Mouse (Mus musculus): ENCODE measurements around the gene Cacna1c. TPM values are rescaled to one million over a fixed set of nuclear protein-coding genes. Genes with fewer than 3 reads are reported as not detected.

Cacna1c gene
- total and polyA plus RNA-seq, 2 experiments from 2014 or later, result 5.1 to 39.4 TPM

DNA sequence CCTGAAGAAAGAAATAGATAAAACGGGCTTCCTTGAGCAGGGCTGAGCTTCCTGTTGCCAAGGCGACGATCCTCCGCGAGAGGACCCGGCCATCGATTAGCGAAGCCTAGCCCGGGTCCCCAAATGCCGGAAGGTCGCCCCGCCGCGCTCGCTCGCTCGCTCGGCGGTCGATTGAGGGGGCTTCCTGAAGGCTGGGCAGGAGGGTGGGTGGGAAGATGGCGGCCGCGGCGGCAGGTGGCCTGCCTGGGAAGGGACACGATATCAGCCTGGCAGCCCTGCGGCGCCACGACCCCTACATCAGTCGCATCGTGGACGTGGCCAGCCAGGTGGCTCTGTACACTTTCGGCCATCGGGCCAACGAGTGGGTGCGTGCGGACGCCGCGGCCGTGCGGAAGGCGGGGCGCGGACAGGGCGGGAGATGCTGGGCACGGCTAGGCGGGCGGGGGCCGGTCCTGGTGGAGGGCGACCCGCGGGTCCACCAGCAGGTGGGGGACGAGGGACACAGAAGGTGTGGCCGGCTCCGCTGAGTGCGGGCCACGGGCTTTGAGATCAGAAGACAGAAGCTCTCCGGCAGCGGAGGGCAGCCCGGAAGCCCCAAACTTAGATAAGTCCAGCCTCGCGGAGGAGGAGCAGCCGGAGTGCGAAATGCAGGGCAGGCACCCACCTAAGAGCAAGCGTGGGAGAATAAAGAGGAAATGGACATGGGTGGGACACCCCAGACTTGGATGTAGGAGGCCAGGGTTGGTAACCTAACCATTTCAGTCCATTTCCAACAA lies 21.0 kb downstream of the Cacna1c start, which contains the start of gene Dcp1b:
TSS of gene Dcp1b (plus strand) at position 176 of the 776 bp plus-strand sequence.
- no peaks in the 10 kb centered on the region for H3K27me3 ChIP-seq (ENCODE audit: insufficient read depth, low read length)
- ATAC-seq, result peak; percentile 97
- under 1% methylated on average over 64 of the region's 65 CpGs for WGBS

GRCm38 (mm10) chr6:119174307-119175074 lies 21.7 kb downstream of the Cacna1c start:
- H3K27ac ChIP-seq, result peak overlapping the region; percentile 94
- DNase-seq (ENCODE audit: low spot score) (no peak), ATAC-seq (no peak)
- H3K4me2 ChIP-seq (ENCODE audit: low read depth, low read length), result peak overlapping the region; percentile 71
- H3K4me3 ChIP-seq (ENCODE audit: low read length), result peak overlapping the region; percentile 96
- no peaks in the 10 kb centered on the region for H3K9me3 ChIP-seq (ENCODE audit: low read length)
- no peaks in the 10 kb centered on the region for H3K36me3 ChIP-seq (ENCODE audit: insufficient read depth, low read length)
- H3K9ac ChIP-seq (replicated peaks; ENCODE audit: low read length), result peak overlapping the region; percentile 81; the same call in 1 of the 2 replicates
- no peaks in the 10 kb centered on the region for H3K27me3 ChIP-seq (ENCODE audit: insufficient read depth, low read length)
- 55% methylated on average over 12 of the region's 12 CpGs for WGBS
- peaks cover 8% of the 10 kb centered on the region; the same call in 1 of the 2 replicates for H3K4me1 ChIP-seq (ENCODE audit: insufficient read depth, low read length)
- TF ChIP-seq CTCF (IDR thresholded peaks at IDR 0.05; ENCODE audit: low read depth), result no peak

More for the DNA sequence above, 21.0 kb downstream of the Cacna1c start, which contains the start of gene Dcp1b:
- peaks cover 8% of the 10 kb centered on the region; the same call in 1 of the 2 replicates for H3K4me1 ChIP-seq (ENCODE audit: insufficient read depth, low read length)
- H3K9me3 ChIP-seq (ENCODE audit: low read length), result no peaks in the 10 kb centered on the region
- peak; percentile 97 for DNase-seq (ENCODE audit: low spot score)
- H3K27ac ChIP-seq, result peak within 1 kb of the TSS; percentile 94
- H3K4me2 ChIP-seq (ENCODE audit: low read depth, low read length), result peak within 1 kb of the TSS; percentile 71
- H3K4me3 ChIP-seq (ENCODE audit: low read length), result peak within 1 kb of the TSS; percentile 96
- peak within 1 kb of the TSS; percentile 81 for H3K9ac ChIP-seq (replicated peaks; ENCODE audit: low read length)
- TF ChIP-seq CTCF (IDR thresholded peaks at IDR 0.05; ENCODE audit: low read depth), result peak; percentile 48
- no peaks in the 10 kb centered on the region for H3K36me3 ChIP-seq (ENCODE audit: insufficient read depth, low read length)

GRCm38 (mm10) chr6:119165677-119166076 lies 30.5 kb downstream of the Cacna1c start:
- Histone ChIP-seq H3K4me1 (ENCODE audit: insufficient read depth, low read length) (no peaks in the 10 kb centered on the region), H3K9me3 (ENCODE audit: low read length) (no peaks in the 10 kb centered on the region), H3K27me3 (ENCODE audit: insufficient read depth, low read length) (no peaks in the 10 kb centered on the region), H3K4me2 (ENCODE audit: low read depth, low read length) (no peak overlapping the region), H3K9ac (replicated peaks; ENCODE audit: low read length) (no peak overlapping the region), H3K36me3 (ENCODE audit: insufficient read depth, low read length) (no peaks in the 10 kb centered on the region), H3K4me3 (ENCODE audit: low read length) (no peak overlapping the region), H3K27ac (no peak overlapping the region)
- TF ChIP-seq CTCF (IDR thresholded peaks at IDR 0.05; ENCODE audit: low read depth), result no peak
- ATAC-seq, result no peak
- DNase-seq (ENCODE audit: low spot score), result no peak

- H3K4me2 ChIP-seq (ENCODE audit: low read depth, low read length), result no peak overlapping the region
- H3K9me3 ChIP-seq (ENCODE audit: low read length), result no peaks in the 10 kb centered on the region
- no peak overlapping the region for H3K4me3 ChIP-seq (ENCODE audit: low read length)
- no peak for TF ChIP-seq CTCF (IDR thresholded peaks at IDR 0.05; ENCODE audit: low read depth)
- no peaks in the 10 kb centered on the region for H3K4me1 ChIP-seq (ENCODE audit: insufficient read depth, low read length)
- no peaks in the 10 kb centered on the region for H3K27me3 ChIP-seq (ENCODE audit: insufficient read depth, low read length)
- ATAC-seq, result no peak
- 61% methylated on average over 4 of the region's 4 CpGs for WGBS
- H3K9ac ChIP-seq (replicated peaks; ENCODE audit: low read length), result no peak overlapping the region
- no peak for DNase-seq (ENCODE audit: low spot score)
- no peak overlapping the region for H3K27ac ChIP-seq
- no peaks in the 10 kb centered on the region for H3K36me3 ChIP-seq (ENCODE audit: insufficient read depth, low read length)
Measured at GRCm38 (mm10) chr6:119145109-119145508, 51.1 kb downstream of the Cacna1c start.

GRCm38 (mm10) chr6:119139561-119139960 lies 56.7 kb downstream of the Cacna1c start:
- Histone ChIP-seq H3K4me3 (ENCODE audit: low read length) (no peak overlapping the region), H3K27ac (no peak overlapping the region), H3K4me2 (ENCODE audit: low read depth, low read length) (no peak overlapping the region), H3K27me3 (ENCODE audit: insufficient read depth, low read length) (no peaks in the 10 kb centered on the region), H3K9me3 (ENCODE audit: low read length) (no peaks in the 10 kb centered on the region), H3K36me3 (ENCODE audit: insufficient read depth, low read length) (no peaks in the 10 kb centered on the region), H3K4me1 (ENCODE audit: insufficient read depth, low read length) (no peaks in the 10 kb centered on the region), H3K9ac (replicated peaks; ENCODE audit: low read length) (no peak overlapping the region)
- ATAC-seq (no peak), DNase-seq (ENCODE audit: low spot score) (no peak)
- no peak for TF ChIP-seq CTCF (IDR thresholded peaks at IDR 0.05; ENCODE audit: low read depth)
- WGBS, result 79% methylated on average over 7 of the region's 7 CpGs

- WGBS, result 83% methylated on average over 10 of the region's 10 CpGs
- H3K27ac ChIP-seq, result no peak overlapping the region
- H3K27me3 ChIP-seq (ENCODE audit: insufficient read depth, low read length), result no peaks in the 10 kb centered on the region
- H3K9me3 ChIP-seq (ENCODE audit: low read length), result no peaks in the 10 kb centered on the region
- no peak overlapping the region for H3K4me3 ChIP-seq (ENCODE audit: low read length)
- no peak for TF ChIP-seq CTCF (IDR thresholded peaks at IDR 0.05; ENCODE audit: low read depth)
- H3K4me2 ChIP-seq (ENCODE audit: low read depth, low read length), result no peak overlapping the region
- ATAC-seq, result no peak
- DNase-seq (ENCODE audit: low spot score), result no peak
- H3K36me3 ChIP-seq (ENCODE audit: insufficient read depth, low read length), result no peaks in the 10 kb centered on the region
- no peaks in the 10 kb centered on the region for H3K4me1 ChIP-seq (ENCODE audit: insufficient read depth, low read length)
- no peak overlapping the region for H3K9ac ChIP-seq (replicated peaks; ENCODE audit: low read length)
Measured at GRCm38 (mm10) chr6:119137768-119138167, 58.5 kb downstream of the Cacna1c start.

Data from hindbrain, postnatal 0 days (tissue).